Mouse (Mus musculus): ENCODE results near the gene Dnmt3l. TPM values are rescaled to one million over a fixed set of nuclear protein-coding genes. Genes with fewer than 3 reads are reported as not detected.

Dnmt3l gene
- total and polyA plus RNA-seq, 2 experiments from 2014 or later = not detected

- DNase-seq (no peak), ATAC-seq (no peak)
- Histone ChIP-seq H3K4me3 (ENCODE audit: low read depth, low read length) (no peak overlapping the region), H3K9me3 (ENCODE audit: low read length) (no peaks in the 10 kb centered on the region), H3K27ac (ENCODE audit: low read depth, low read length) (no peak overlapping the region), H3K27me3 (ENCODE audit: insufficient read depth, low read length) (peaks cover 5% of the 10 kb centered on the region; the same call in 1 of the 2 replicates), H3K9ac (no peak overlapping the region), H3K4me2 (ENCODE audit: low read depth) (no peak overlapping the region), H3K4me1 (ENCODE audit: insufficient read depth) (peaks cover 10% of the 10 kb centered on the region), H3K36me3 (ENCODE audit: insufficient read depth) (no peaks in the 10 kb centered on the region)
- 0 out of 2 replicates have a peak, but pooled peaks have one; percentile 4 for TF ChIP-seq CTCF (IDR thresholded peaks at IDR 0.05; ENCODE audit: low read depth)
- 49% methylated on average over 4 of the region's 4 CpGs for WGBS
Observed at GRCm38 (mm10) chr10:78067226-78067625, 25.5 kb downstream of the Dnmt3l start.

- Histone ChIP-seq H3K9ac (no peak overlapping the region), H3K4me1 (ENCODE audit: insufficient read depth) (peaks cover 10% of the 10 kb centered on the region), H3K4me3 (ENCODE audit: low read depth, low read length) (peak overlapping the region; percentile 49), H3K9me3 (ENCODE audit: low read length) (no peaks in the 10 kb centered on the region), H3K27ac (ENCODE audit: low read depth, low read length) (no peak overlapping the region), H3K36me3 (ENCODE audit: insufficient read depth) (no peaks in the 10 kb centered on the region), H3K27me3 (ENCODE audit: insufficient read depth, low read length) (peaks cover 5% of the 10 kb centered on the region; the same call in 1 of the 2 replicates), H3K4me2 (ENCODE audit: low read depth) (peak overlapping the region; percentile 99)
- no peak for TF ChIP-seq CTCF (IDR thresholded peaks at IDR 0.05; ENCODE audit: low read depth)
- no peak for DNase-seq
- no peak for ATAC-seq
- 25% methylated on average over 11 of the region's 11 CpGs for WGBS
Observed at GRCm38 (mm10) chr10:78068541-78068940, 26.8 kb downstream of the Dnmt3l start.

GRCm38 (mm10) chr10:78069101-78070011 lies 27.6 kb downstream of the Dnmt3l start, which contains the start of gene Icosl:
TSS of gene Icosl (plus strand) at chr10:78069302.
- peak; percentile 86 for ATAC-seq
- under 1% methylated on average over 66 of the region's 66 CpGs for WGBS
- Histone ChIP-seq H3K36me3 (ENCODE audit: insufficient read depth) (no peaks in the 10 kb centered on the region), H3K4me1 (ENCODE audit: insufficient read depth) (peaks cover 10% of the 10 kb centered on the region), H3K27me3 (ENCODE audit: insufficient read depth, low read length) (peaks cover 5% of the 10 kb centered on the region; the same call in 1 of the 2 replicates), H3K9me3 (ENCODE audit: low read length) (no peaks in the 10 kb centered on the region), H3K9ac (peak within 1 kb of the TSS; percentile 51), H3K4me2 (ENCODE audit: low read depth) (peak within 1 kb of the TSS; percentile 99), H3K4me3 (ENCODE audit: low read depth, low read length) (peak within 1 kb of the TSS; percentile 49), H3K27ac (ENCODE audit: low read depth, low read length) (no peak within 1 kb of the TSS)
- peak; percentile 51 for TF ChIP-seq CTCF (IDR thresholded peaks at IDR 0.05; ENCODE audit: low read depth)
- DNase-seq = peak; percentile 39

- Histone ChIP-seq H3K9ac (no peak overlapping the region), H3K36me3 (ENCODE audit: insufficient read depth) (no peaks in the 10 kb centered on the region), H3K9me3 (ENCODE audit: low read length) (no peaks in the 10 kb centered on the region), H3K4me3 (ENCODE audit: low read depth, low read length) (no peak overlapping the region), H3K27ac (ENCODE audit: low read depth, low read length) (no peak overlapping the region), H3K4me2 (ENCODE audit: low read depth) (no peak overlapping the region), H3K4me1 (ENCODE audit: insufficient read depth) (peaks cover 4% of the 10 kb centered on the region), H3K27me3 (ENCODE audit: insufficient read depth, low read length) (no peaks in the 10 kb centered on the region)
- ATAC-seq (no peak), DNase-seq (no peak)
- TF ChIP-seq CTCF (IDR thresholded peaks at IDR 0.05; ENCODE audit: low read depth) = no peak
- WGBS = 90% methylated on average over 4 of the region's 4 CpGs
Observed at GRCm38 (mm10) chr10:78074151-78074550, 32.4 kb downstream of the Dnmt3l start.

GRCm38 (mm10) chr10:78074977-78075376 lies 33.2 kb downstream of the Dnmt3l start:
- Histone ChIP-seq H3K4me1 (ENCODE audit: insufficient read depth) (no peaks in the 10 kb centered on the region), H3K27ac (ENCODE audit: low read depth, low read length) (no peak overlapping the region), H3K4me2 (ENCODE audit: low read depth) (no peak overlapping the region), H3K9ac (no peak overlapping the region), H3K27me3 (ENCODE audit: insufficient read depth, low read length) (no peaks in the 10 kb centered on the region), H3K9me3 (ENCODE audit: low read length) (no peaks in the 10 kb centered on the region), H3K4me3 (ENCODE audit: low read depth, low read length) (no peak overlapping the region), H3K36me3 (ENCODE audit: insufficient read depth) (no peaks in the 10 kb centered on the region)
- DNase-seq (no peak), ATAC-seq (no peak)
- TF ChIP-seq CTCF (IDR thresholded peaks at IDR 0.05; ENCODE audit: low read depth) = no peak
- WGBS = 84% methylated on average over 11 of the region's 11 CpGs

GRCm38 (mm10) chr10:78077862-78078261 lies 36.1 kb downstream of the Dnmt3l start:
- WGBS = 82% methylated on average over 9 of the region's 9 CpGs
- H3K27ac ChIP-seq (ENCODE audit: low read depth, low read length) = no peak overlapping the region
- no peak for TF ChIP-seq CTCF (IDR thresholded peaks at IDR 0.05; ENCODE audit: low read depth)
- no peaks in the 10 kb centered on the region for H3K36me3 ChIP-seq (ENCODE audit: insufficient read depth)
- H3K4me3 ChIP-seq (ENCODE audit: low read depth, low read length) = no peak overlapping the region
- ATAC-seq (no peak), DNase-seq (no peak)
- H3K4me1 ChIP-seq (ENCODE audit: insufficient read depth) = no peaks in the 10 kb centered on the region
- no peak overlapping the region for H3K4me2 ChIP-seq (ENCODE audit: low read depth)
- no peaks in the 10 kb centered on the region for H3K9me3 ChIP-seq (ENCODE audit: low read length)
- H3K27me3 ChIP-seq (ENCODE audit: insufficient read depth, low read length) = no peaks in the 10 kb centered on the region
- no peak overlapping the region for H3K9ac ChIP-seq

GRCm38 (mm10) chr10:78078276-78078675 lies 36.5 kb downstream of the Dnmt3l start:
- H3K27ac ChIP-seq (ENCODE audit: low read depth, low read length) = no peak overlapping the region
- H3K36me3 ChIP-seq (ENCODE audit: insufficient read depth) = no peaks in the 10 kb centered on the region
- no peaks in the 10 kb centered on the region for H3K4me1 ChIP-seq (ENCODE audit: insufficient read depth)
- H3K9ac ChIP-seq = no peak overlapping the region
- H3K4me2 ChIP-seq (ENCODE audit: low read depth) = no peak overlapping the region
- no peaks in the 10 kb centered on the region for H3K9me3 ChIP-seq (ENCODE audit: low read length)
- WGBS = 81% methylated on average over 5 of the region's 5 CpGs
- DNase-seq (no peak), ATAC-seq (no peak)
- no peaks in the 10 kb centered on the region for H3K27me3 ChIP-seq (ENCODE audit: insufficient read depth, low read length)
- TF ChIP-seq CTCF (IDR thresholded peaks at IDR 0.05; ENCODE audit: low read depth) = no peak
- no peak overlapping the region for H3K4me3 ChIP-seq (ENCODE audit: low read depth, low read length)
